Mouse (Mus musculus) cortical plate, adult 2 months (tissue): ENCODE data around the gene Kcns1.

ENCODE experiments used
- CTCF ChIP-seq: fragments of 200-500 bp; IDR thresholded peaks from 2 replicates; pipeline ENCODE4 v1.5.1; 2011; ENCODE audit warnings: mild to moderate bottlenecking, control low read depth, low read length; ENCODE audit not compliant: insufficient read depth; ENCODE audit errors: extremely low read depth
- POLR2A ChIP-seq: fragments of 200-500 bp; IDR thresholded peaks from 2 replicates; pipeline ENCODE4 v1.6.1; 2011; ENCODE audit warnings: mild to moderate bottlenecking, low read length, control low read depth; ENCODE audit not compliant: insufficient read depth; ENCODE audit errors: extremely low read depth

DNA sequence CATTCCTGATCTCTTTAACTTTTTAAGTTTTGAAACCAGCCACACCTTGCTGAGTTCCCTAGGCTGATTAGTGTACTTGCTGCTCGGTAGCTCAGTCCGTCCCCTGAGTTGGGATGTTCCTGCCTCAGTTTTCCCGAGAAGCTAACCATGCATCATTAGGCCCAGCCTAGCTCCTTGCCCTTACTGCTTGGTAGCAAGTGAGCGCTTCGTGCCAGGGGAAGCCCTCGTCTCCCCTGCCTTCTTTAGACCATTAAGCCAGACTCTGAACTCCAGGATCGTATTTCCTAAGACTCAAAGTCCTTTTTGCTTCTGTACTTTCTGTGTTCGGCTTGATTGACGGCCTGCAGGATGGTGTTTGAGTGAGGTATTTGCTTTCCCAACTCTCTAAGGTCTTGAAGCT is 12.4 kb upstream of the Kcns1 start:
- no peak for TF ChIP-seq CTCF
- no peak for TF ChIP-seq POLR2A
